Mouse (Mus musculus) left cerebral cortex, adult 8-10 months (tissue): Measurements from ENCODE around the gene Atp5d. TPM values are rescaled to one million over a fixed set of nuclear protein-coding genes. Genes with fewer than 3 reads are reported as not detected.

Experiments
- DNase-seq, 2 experiments: peaks; one replicate each; pipeline ENCODE4 v3.0.0; 2022; ENCODE audit warnings: low spot score in 2 of 2
- total RNA-seq, 4 experiments: library from RNA; stranded (reverse); gene quantifications; 2 replicates each; pipeline ENCODE4 v1.2.4; 2022

The Atp5d gene
- total RNA-seq, 4 experiments from 2014 or later, result 306 to 342 (median 330) TPM

DNA sequence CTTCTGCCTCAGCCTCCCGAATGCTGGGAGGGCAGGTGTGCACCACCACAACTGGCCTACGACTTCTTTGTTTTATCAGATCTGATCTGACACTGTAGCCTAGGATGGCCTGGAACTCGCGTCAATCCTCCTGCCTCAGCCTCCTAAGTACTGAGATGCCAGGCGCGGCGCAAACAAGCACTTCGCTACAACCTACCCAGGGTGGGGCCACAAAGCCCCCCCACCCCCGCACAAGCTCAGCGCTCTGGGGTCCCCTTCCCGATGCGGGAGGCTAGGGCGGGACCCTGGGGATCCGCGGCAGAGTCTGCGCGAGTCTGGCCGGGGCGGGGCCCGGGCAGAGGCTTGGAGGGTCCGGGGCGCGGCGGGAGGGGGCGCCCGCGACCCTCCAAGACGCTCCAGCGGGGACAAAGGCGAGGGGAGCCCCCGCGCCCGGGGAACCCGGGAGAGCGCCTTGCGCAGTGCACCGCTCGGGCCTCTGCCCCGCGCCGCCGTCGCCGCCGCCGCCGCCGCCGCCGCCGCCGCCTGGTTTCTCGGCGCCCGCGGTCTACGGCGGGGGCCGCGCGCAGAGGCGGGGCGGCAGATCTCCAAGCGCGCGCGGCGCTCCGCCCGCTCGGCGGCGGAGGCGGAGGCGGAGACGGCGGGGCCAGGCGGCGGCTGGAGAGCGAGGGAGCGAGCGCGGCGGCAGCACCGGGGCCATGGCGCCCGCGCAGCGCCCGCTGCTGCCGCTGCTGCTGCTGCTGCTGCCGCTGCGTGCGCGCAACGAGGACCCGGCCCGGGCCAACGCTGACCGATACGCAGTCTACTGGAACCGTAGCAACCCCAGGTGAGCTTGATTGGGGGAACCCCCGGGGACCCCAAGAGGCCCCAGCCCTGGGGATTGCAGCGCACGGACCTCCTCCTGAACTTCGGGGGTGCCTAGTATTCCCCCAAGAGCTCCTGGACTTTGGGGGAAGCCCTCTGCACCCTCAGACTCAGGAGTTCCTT is 40.9 kb downstream of the Atp5d start, which contains the start of gene Efna2:
Gene Efna2, plus strand, starts transcription at position 415 of the 984 bp plus-strand sequence.
- DNase-seq, result no peak

DNA sequence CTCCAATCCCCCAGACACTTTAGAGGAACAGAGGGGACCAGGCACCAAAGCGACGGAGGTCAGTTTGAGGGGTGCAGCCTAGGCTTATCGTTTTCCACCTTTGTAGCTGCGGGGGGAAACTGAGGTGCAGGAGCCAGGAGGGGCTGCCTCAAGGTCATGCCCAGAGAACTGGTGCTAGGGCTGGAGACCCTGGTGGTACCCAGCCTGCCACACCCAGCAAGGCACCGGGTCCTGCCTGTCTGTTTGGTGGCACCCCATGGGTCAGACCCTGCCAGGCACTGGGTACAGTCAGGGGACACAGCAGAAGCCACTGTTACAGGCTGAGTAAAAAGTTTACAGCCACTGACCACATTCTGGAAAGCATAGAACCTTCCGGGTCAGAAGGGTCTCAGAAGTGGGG is 41.9 kb downstream of the Atp5d start:
- DNase-seq, result no peak

DNA sequence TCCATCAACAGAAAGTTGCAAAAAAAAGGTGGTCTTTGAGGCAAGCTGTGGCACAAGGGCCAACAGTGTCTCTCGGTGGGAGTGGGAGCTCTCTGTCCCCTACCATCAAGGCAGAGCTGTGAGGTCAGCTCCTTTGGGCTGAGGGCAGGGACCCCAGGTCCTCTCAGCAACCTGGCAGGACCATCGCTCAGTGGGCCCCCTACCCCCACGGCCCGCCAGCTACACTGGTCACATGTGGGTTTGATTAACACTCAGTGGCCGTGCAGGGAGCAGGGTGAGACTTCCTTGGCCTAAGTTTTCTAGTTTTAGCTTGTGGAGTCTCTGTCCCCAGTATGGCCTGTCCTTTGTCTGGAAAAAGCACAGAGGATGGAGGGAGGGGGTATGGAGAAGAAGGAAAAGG is 42.4 kb downstream of the Atp5d start:
- no peak for DNase-seq

DNA sequence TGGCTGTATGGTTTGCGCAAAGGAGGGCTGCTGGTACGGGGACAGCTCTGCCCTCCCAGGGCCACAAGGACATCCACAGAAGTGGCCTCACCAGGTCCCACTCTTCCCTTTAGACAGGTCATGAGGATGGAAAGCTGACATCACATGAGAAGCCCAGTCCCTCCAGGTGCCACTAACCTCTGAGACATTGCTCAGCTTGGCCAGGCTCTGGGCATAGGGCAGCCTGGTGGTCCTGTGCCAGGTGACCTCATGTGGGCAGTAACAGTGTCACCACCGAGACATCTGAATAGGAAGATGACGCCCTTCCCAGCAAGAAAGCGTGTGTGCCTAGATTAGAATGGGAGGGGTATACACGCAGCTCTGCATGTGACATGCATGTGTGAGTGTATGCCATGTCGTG is 44.1 kb downstream of the Atp5d start:
- no peak for DNase-seq

DNA sequence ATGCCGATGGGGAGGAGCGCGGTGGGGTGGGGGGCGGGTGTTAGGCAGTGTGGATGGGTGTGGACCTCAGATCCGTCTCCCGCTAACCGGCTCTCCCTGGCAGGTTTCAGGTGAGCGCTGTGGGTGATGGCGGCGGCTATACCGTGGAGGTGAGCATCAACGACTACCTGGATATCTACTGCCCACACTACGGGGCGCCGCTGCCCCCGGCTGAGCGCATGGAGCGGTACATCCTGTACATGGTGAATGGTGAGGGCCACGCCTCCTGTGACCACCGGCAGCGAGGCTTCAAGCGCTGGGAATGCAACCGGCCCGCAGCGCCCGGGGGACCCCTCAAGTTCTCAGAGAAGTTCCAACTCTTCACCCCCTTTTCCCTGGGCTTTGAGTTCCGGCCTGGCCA is 48.2 kb downstream of the Atp5d start:
- DNase-seq, result no peak

DNA sequence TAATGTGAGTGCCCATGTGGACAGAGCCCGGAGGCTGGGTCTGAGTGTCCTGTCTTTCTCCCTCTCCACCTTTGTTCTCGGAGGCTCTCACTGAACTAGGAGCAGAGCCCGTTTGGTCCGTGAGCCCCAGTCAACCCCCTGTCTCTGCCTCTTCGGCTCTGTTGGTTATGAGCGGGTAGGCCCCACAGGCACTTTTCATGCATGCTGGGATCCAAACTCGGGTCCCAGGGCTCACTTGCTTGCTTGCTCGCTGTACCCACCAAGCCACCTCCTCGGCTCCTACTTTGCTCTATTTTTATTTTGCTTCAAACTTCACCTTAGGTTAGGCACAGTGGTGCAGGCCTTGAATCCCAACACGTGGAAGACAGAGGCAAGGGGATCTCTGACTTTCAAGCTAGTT is 49.3 kb downstream of the Atp5d start:
- no peak for DNase-seq

DNA sequence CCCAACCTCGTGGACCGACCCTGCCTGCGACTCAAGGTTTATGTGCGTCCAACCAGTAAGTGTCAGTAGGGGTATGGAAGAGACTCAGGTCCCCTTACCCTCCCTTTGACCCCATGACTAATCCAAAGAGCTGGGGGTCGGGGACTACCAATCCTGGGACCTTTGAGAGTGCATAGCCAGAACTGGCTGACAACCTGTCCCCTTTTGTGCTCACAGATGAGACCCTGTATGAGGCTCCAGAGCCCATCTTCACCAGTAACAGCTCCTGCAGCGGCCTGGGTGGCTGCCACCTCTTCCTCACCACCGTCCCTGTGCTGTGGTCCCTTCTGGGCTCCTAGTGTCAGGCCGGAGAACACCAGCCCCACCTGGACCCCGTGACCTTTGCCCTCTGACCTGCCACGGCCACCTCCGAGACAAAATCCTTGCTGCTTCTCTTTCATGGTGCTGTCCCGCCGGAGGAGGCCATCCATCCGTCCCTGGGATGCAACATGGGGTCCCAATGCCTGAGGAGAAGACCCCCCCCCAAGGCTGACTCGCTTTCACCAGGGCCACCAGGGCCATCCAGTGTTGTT is 50.1 kb downstream of the Atp5d start:
- no peak for DNase-seq

DNA sequence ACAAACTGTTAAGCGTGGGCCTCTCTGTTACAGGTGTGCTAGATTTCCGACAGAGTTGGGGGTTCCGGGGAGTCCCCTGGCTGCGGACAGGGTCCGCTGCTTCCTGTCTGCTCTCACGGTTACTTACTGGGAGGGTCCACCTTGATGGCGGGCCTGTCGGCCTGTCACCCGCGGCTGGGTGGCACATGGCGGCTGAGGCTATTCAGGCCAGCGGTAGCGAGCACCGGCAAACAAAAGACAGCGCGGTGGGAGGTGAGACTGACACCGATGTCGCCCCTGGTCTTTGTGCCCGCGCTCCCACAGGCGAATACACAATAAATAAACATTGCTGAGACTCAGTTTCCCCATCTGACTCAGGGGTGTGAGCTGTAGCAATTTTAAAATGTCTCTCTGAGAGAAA is 51.6 kb downstream of the Atp5d start:
- no peak for DNase-seq

DNA sequence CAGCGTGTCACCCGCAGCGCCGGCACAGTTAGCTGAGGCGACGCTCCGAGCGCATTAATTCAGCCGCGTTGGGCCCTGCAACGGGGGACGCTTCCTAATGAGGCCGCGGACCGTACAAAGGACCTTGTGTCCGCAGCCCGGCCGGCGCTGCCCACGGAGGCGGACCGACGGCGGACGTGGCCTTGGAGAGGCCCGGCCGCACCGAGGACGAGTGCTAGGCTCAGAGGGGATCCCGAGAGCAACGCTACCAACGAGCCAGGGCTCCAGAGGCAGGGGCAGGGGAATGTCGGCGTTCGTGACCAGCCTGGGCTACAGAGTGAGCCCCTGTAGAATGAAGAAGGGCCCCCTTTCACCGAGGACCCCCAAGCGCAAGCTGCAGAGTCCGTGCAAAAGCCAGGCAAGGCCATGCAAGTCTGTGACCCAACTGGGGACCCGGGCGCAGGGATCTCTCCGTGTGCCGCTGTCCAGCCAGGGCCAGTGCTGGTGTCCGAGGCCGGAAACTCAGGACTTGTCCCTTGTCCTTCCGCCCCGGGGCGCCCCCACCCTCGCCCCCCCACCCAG is 52.1 kb downstream of the Atp5d start:
- no peak for DNase-seq

DNA sequence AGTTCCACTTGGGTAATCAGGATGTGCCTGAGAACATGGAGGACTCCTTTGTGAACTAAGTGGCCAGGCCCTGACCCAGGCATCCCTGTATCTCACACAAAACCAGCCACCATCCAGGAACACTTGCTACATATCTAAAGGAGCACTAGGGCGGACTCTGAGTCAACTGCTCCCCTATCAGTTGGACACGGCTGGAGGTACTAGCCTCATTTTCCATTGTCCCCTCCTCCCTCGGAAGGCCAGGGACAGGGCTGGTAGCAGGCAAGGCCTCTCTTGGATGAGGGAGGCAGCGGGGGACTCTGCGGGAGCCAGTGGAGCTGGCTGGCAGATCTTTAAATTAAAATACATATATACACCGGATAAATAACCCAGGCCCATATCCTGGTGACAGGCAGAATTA is 55.5 kb downstream of the Atp5d start:
- no peak for DNase-seq

DNA sequence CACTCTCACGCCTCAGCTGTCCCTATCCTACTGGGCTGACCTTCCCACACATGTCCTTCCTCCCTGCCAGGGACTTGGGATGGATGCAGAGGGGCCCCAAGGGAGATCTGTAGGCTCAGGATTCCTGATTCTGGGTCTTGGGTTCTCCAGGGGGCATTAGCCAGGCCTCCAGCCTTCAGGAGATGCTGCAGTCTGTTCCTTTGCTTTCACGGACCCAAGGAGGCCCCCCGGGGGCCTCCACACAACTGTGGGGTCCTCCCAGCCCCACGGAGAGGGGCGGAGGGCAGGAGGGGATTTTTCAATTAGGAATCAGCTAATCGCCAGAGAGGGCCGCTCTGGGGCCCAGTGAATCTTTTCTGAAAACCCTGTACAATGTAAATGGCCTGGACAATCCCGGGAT is 56.0 kb downstream of the Atp5d start:
- DNase-seq, result no peak

Other genes with a start within 250 kb of the Atp5d start
- not detected for gene Cfd, start 247.8 kb upstream of the Atp5d start, total RNA-seq
- 10 to 100 TPM; 51.9 to 68.0 (median 61.4) TPM for gene Med16, start 229.7 kb upstream of the Atp5d start, total RNA-seq
- gene Gm26602, start 227.8 kb upstream of the Atp5d start, total RNA-seq, result not detected
- 1 to 10 TPM; 5.8 to 8.3 (median 6.4) TPM for gene Kiss1r, start 221.7 kb upstream of the Atp5d start, total RNA-seq
- 100 to 1,000 TPM; 312 to 357 (median 346) TPM for gene R3hdm4, start 217.4 kb upstream of the Atp5d start, total RNA-seq
- 1 to 10 TPM; 5.0 to 7.8 (median 7.5) TPM for gene Arid3a, start 211.6 kb upstream of the Atp5d start, total RNA-seq
- gene Wdr18, start 178.5 kb upstream of the Atp5d start, total RNA-seq, result 10 to 100 TPM; 38.5 to 48.2 (median 44.6) TPM
- gene Grin3b, start 167.9 kb upstream of the Atp5d start, total RNA-seq, result under 1 TPM; 0.23 to 0.30 (median 0.24) TPM
- 100 to 1,000 TPM; 105 to 117 (median 113) TPM for gene Tmem259, start 154.3 kb upstream of the Atp5d start, total RNA-seq
- gene Cnn2, start 150.0 kb upstream of the Atp5d start, total RNA-seq, result 1 to 10 TPM; 5.4 to 6.7 (median 6.3) TPM
- gene Abca7, start 142.1 kb upstream of the Atp5d start, total RNA-seq, result 10 to 100 TPM; 11.0 to 12.3 (median 12.0) TPM
- 1 to 10 TPM; 3.6 to 9.6 (median 6.0) TPM for gene Arhgap45, start 122.0 kb upstream of the Atp5d start, total RNA-seq
- gene Polr2e, start 98.8 kb upstream of the Atp5d start, total RNA-seq, result 10 to 100 TPM; 64.7 to 80.4 (median 72.9) TPM
- gene Gpx4, start 91.5 kb upstream of the Atp5d start, total RNA-seq, result 100 to 1,000 TPM; 472 to 551 (median 538) TPM
- 10 to 100 TPM; 16.2 to 32.0 (median 20.3) TPM for gene Sbno2, start 33.1 kb upstream of the Atp5d start, total RNA-seq
- gene Stk11, start 22.8 kb upstream of the Atp5d start, total RNA-seq, result 100 to 1,000 TPM; 102 to 111 (median 109) TPM
- 100 to 1,000 TPM; 328 to 363 (median 358) TPM for gene Cbarp, start 2.2 kb downstream of the Atp5d start, total RNA-seq
- gene Midn, start 9.6 kb downstream of the Atp5d start, total RNA-seq, result 10 to 100 TPM; 48.5 to 76.4 (median 64.1) TPM
- gene Cirbp, start 27.4 kb downstream of the Atp5d start, total RNA-seq, result 100 to 1,000 TPM; 124 to 159 (median 143) TPM
- 1 to 10 TPM; 4.1 to 6.0 (median 5.5) TPM for gene 1600002K03Rik, start 34.3 kb downstream of the Atp5d start, total RNA-seq
- 1 to 10 TPM; 6.8 to 9.1 (median 7.7) TPM for gene Efna2, start 40.9 kb downstream of the Atp5d start, total RNA-seq
- 10 to 100 TPM; 41.9 to 51.7 (median 44.1) TPM for gene Mum1, start 87.8 kb downstream of the Atp5d start, total RNA-seq
- gene Ndufs7, start 110.5 kb downstream of the Atp5d start, total RNA-seq, result 100 to 1,000 TPM; 214 to 225 (median 218) TPM
- gene Gamt, start 122.4 kb downstream of the Atp5d start, total RNA-seq, result 10 to 100 TPM; 28.8 to 33.6 (median 31.1) TPM
- 10 to 100 TPM; 76.4 to 90.1 (median 83.5) TPM for gene Dazap1, start 122.9 kb downstream of the Atp5d start, total RNA-seq
- gene Rps15, start 153.8 kb downstream of the Atp5d start, total RNA-seq, result 1,000 to 10,000 TPM in 1 of 4 experiments, 100 to 1,000 TPM in 3; 922 to 1,007 (median 961) TPM
- gene Apc2, start 157.3 kb downstream of the Atp5d start, total RNA-seq, result 100 to 1,000 TPM; 107 to 125 (median 116) TPM
- gene 2310011J03Rik, start 181.9 kb downstream of the Atp5d start, total RNA-seq, result 10 to 100 TPM; 25.7 to 29.0 (median 27.3) TPM
- 10 to 100 TPM in 1 of 4 experiments, 1 to 10 TPM in 3; 6.7 to 10.2 (median 8.3) TPM for gene Pcsk4, start 190.9 kb downstream of the Atp5d start, total RNA-seq
- gene Reep6, start 191.3 kb downstream of the Atp5d start, total RNA-seq, result 10 to 100 TPM; 12.0 to 14.8 (median 13.6) TPM
- gene Adamtsl5, start 209.8 kb downstream of the Atp5d start, total RNA-seq, result 10 to 100 TPM; 10.7 to 12.1 (median 11.5) TPM
- 10 to 100 TPM; 27.8 to 29.4 (median 28.7) TPM for gene Plk5, start 217.8 kb downstream of the Atp5d start, total RNA-seq
- gene Mex3d, start 249.0 kb downstream of the Atp5d start, total RNA-seq, result 10 to 100 TPM; 18.9 to 20.3 (median 19.6) TPM